Mouse (Mus musculus): ENCODE measurements at regions not wholly inside any gene's neighbourhood (a gene's known extent, or its start where the extent isn't known, plus 50 kb on each side); places are given as distances from the start of the nearest gene placed in this dataset.

GRCm38 (mm10) chr1:168007456-168007855 is 318.4 kb downstream of the Lmx1a start:
- DNase-seq (ENCODE audit: low spot score): no peak

GRCm38 (mm10) chr1:168008216-168008615 is 319.2 kb downstream of the Lmx1a start:
- DNase-seq (ENCODE audit: low spot score): no peak

GRCm38 (mm10) chr1:168010416-168010815 is 321.4 kb downstream of the Lmx1a start:
- DNase-seq (ENCODE audit: low spot score): no peak

- no peak for DNase-seq (ENCODE audit: low spot score)
Observed at GRCm38 (mm10) chr1:168012069-168012468, 323.0 kb downstream of the Lmx1a start.

- DNase-seq (ENCODE audit: low spot score): no peak
Observed at GRCm38 (mm10) chr1:168012611-168013010, 323.6 kb downstream of the Lmx1a start.

- DNase-seq (ENCODE audit: low spot score): no peak
Observed at GRCm38 (mm10) chr1:168016375-168016890, 327.4 kb downstream of the Lmx1a start.

GRCm38 (mm10) chr1:168026481-168026880 is 337.4 kb downstream of the Lmx1a start:
- DNase-seq (ENCODE audit: low spot score): no peak

- DNase-seq (ENCODE audit: low spot score): no peak
Observed at GRCm38 (mm10) chr1:168044765-168045164, 355.7 kb downstream of the Lmx1a start.

- DNase-seq (ENCODE audit: low spot score): no peak
Observed at GRCm38 (mm10) chr1:168046347-168046746, 357.3 kb downstream of the Lmx1a start.

GRCm38 (mm10) chr1:168046749-168047148 is 357.7 kb downstream of the Lmx1a start:
- DNase-seq (ENCODE audit: low spot score): no peak

- DNase-seq (ENCODE audit: low spot score): no peak
Observed at GRCm38 (mm10) chr1:168049965-168050364, 360.9 kb downstream of the Lmx1a start.

- no peak for DNase-seq (ENCODE audit: low spot score)
Observed at GRCm38 (mm10) chr1:168056479-168056878, 367.4 kb downstream of the Lmx1a start.

- no peak for DNase-seq (ENCODE audit: low spot score)
Observed at GRCm38 (mm10) chr1:168057479-168057878, 368.4 kb downstream of the Lmx1a start.

GRCm38 (mm10) chr1:168058769-168059168 is 369.7 kb downstream of the Lmx1a start:
- DNase-seq (ENCODE audit: low spot score): no peak

- DNase-seq (ENCODE audit: low spot score): no peak
Observed at GRCm38 (mm10) chr1:168064065-168064664, 367.9 kb downstream of the Pbx1 start.

- DNase-seq (ENCODE audit: low spot score): no peak
Observed at GRCm38 (mm10) chr1:168065598-168066041, 366.4 kb downstream of the Pbx1 start.

GRCm38 (mm10) chr1:168066810-168067209 is 365.3 kb downstream of the Pbx1 start:
- DNase-seq (ENCODE audit: low spot score): no peak

- DNase-seq (ENCODE audit: low spot score): no peak
Observed at GRCm38 (mm10) chr1:168068003-168068919, 363.8 kb downstream of the Pbx1 start.

GRCm38 (mm10) chr1:168068920-168069590 is 363.0 kb downstream of the Pbx1 start:
- DNase-seq (ENCODE audit: low spot score): no peak

All from thymus, postnatal 0 days (tissue).